Mouse (Mus musculus) gastrocnemius, adult 2 months (tissue): ENCODE data around the gene Fam129b. TPM values are rescaled to one million over a fixed set of nuclear protein-coding genes. Genes with fewer than 3 reads are reported as not detected.

ENCODE experiments used
- DNase-seq: peaks from one replicate; pipeline ENCODE4 v3.0.0; 2022
- H3K27ac ChIP-seq: fragments of 200-600 bp; 2 replicates; pipeline ENCODE4 v1.8.1; 2022; ENCODE audit warnings: mild to moderate bottlenecking
- H3K4me3 ChIP-seq: fragments of 200-600 bp; 2 replicates; pipeline ENCODE4 v1.8.1; 2022; ENCODE audit warnings: mild to moderate bottlenecking, moderate library complexity
- CTCF ChIP-seq: fragments of 200-600 bp; IDR thresholded peaks from 2 replicates; pipeline ENCODE4 v1.8.1; 2022; ENCODE audit warnings: antibody characterized with exemption, mild to moderate bottlenecking, moderate library complexity
- intact Hi-C: fragments of 180-260 bp; cut with DNase I; formaldehyde crosslinking; loops from one replicate; pipeline ENCODE4 v1.15.1; 2025
- total RNA-seq, 2 experiments: library from RNA; stranded (reverse); gene quantifications; 2 replicates each; pipeline ENCODE4 v1.2.3; 2021

Gene Fam129b
- total RNA-seq, 2 experiments from 2014 or later = 4.8 to 7.2 TPM

DNA sequence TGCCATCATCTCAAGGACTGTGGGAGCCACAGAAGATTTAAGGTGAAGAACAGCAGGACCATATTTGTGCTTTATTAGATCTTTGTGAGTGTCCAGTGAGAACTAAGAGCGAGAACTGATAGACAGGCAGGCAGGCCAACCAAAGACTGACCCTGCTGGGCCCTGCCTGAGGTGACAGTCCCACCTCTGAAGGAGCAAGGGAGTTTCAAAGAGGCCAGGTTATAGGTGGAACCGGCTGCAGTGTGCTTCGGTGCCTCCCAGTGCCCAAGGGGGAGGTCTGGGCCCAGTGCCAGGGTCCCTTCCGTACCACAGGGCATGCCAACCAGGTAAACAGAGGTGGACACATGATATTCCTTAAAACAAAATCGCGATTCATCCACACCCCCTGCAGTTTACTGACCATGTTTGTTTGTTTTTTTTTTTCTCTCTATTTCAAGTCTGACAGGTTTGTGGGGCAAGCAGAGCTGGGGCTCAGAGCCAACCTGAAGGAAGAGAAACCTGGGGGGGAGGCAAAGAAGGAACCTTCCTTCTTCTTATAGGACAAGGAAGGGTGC is 6.1 kb upstream of the Fam129b start:
- no peak overlapping the region for H3K27ac ChIP-seq
- no peak for DNase-seq
- no peak overlapping the region for H3K4me3 ChIP-seq
- intact Hi-C loops = no loop called here
- TF ChIP-seq CTCF = no peak

- Histone ChIP-seq H3K27ac (no peak overlapping the region), H3K4me3 (no peak overlapping the region)
- DNase-seq = no peak
- intact Hi-C loops = no loop called here
- TF ChIP-seq CTCF = no peak
These were observed 5.4 kb upstream of the Fam129b start for GRCm38 (mm10) chr2:32870275-32871100.

DNA sequence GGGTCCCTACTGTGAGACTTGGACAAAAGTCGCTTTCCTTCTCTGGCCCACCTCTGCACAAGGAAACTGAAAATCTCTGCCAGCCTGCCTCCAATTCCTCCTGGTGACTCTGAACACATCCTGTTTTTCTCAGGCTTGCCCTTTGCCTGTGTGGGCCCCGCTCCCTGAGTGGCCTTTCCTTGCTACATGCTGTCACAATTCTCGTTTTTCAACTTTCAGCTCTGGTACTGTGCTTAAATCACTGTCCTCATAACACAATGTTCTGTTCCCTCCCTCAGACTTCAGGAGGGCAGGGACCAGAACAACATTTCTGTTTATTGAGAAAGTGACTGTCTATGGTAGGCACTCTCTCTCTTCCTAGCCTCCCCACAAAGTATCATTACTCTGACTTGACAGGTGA is 1.8 kb upstream of the Fam129b start:
- intact Hi-C loops = no loop called here
- TF ChIP-seq CTCF = no peak
- DNase-seq = no peak
- Histone ChIP-seq H3K27ac (peak overlapping the region; percentile 35), H3K4me3 (no peak overlapping the region)

- intact Hi-C loops = no loop called here
- Histone ChIP-seq H3K27ac (peak overlapping the region; percentile 89), H3K4me3 (peak overlapping the region; percentile 91)
- TF ChIP-seq CTCF = no peak
- no peak for DNase-seq
These were observed 801 bp upstream of the Fam129b start for GRCm38 (mm10) chr2:32874951-32875674.

GRCm38 (mm10) chr2:32876490-32877302 is 782 bp downstream of the Fam129b start:
- TF ChIP-seq CTCF = no peak
- intact Hi-C loops = no loop called here
- Histone ChIP-seq H3K27ac (peak overlapping the region; percentile 89), H3K4me3 (peak overlapping the region; percentile 91)
- DNase-seq = no peak

- Histone ChIP-seq H3K4me3 (peak overlapping the region; percentile 91), H3K27ac (peak overlapping the region; percentile 89)
- TF ChIP-seq CTCF = no peak
- intact Hi-C loops = no loop called here
- DNase-seq = no peak
These were observed 1.4 kb downstream of the Fam129b start for GRCm38 (mm10) chr2:32877303-32877702.

DNA sequence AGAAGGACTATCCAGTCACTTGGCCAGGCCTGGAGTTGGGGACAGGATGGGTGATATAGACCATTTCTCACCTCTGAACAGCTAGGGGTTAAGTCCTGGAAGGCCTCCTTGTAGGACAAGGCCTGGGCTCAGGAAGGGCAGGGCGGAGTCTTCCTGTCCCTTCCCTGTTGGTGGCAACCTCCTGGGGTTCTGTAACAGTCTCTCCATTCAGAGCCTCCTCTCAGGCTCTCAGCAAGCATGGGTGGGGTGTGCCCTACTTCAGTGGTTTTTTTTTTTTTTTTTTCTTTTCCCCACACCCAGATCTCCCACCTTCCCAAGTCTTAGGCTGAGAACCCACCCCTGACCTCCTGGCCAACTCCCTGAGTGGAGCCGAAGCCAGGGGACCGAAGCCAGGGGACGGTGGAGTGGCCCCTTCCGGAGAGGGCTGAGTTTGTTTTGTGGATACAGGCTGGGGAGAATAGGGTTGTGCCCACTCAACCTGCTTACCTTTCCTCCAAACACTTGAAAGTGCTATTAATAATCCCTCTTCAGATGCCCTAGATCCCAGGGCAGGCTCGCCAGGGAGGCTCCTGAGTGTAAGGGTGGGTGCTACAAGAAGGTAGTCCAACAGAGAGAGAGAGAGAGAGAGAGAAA is 2.0 kb downstream of the Fam129b start:
- peak overlapping the region; percentile 89 for H3K27ac ChIP-seq
- intact Hi-C loops = no loop called here
- DNase-seq = no peak
- TF ChIP-seq CTCF = no peak
- peak overlapping the region; percentile 91 for H3K4me3 ChIP-seq

DNA sequence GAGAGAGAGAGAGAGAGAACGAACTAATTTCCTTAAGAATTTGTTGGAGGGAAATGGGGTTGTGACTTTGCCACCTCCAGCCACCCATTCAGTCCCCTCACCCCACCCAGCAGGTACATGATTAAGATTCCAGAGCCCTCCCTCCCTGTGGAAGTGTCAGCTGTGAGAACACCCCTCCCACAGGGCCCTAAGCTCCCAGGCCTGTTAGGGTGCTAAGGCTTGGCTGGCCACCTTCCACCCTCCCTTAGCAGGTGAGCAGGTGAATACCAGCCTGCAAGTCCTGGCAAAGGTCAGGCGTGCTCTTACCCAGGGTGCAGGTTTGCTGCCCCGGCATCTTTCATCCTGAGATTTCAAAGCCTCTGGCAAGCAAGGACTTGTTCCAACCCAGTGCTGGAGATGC is 2.5 kb downstream of the Fam129b start:
- no peak for DNase-seq
- Histone ChIP-seq H3K27ac (peak overlapping the region; percentile 89), H3K4me3 (peak overlapping the region; percentile 91)
- no peak for TF ChIP-seq CTCF
- intact Hi-C loops = no loop called here

GRCm38 (mm10) chr2:32879593-32879992 is 3.7 kb downstream of the Fam129b start:
- DNase-seq = no peak

GRCm38 (mm10) chr2:32881054-32881453 is 5.1 kb downstream of the Fam129b start:
- peak overlapping the region; percentile 89 for H3K27ac ChIP-seq
- DNase-seq = no peak
- H3K4me3 ChIP-seq = no peak overlapping the region; the same call in 1 of the 2 replicates
- TF ChIP-seq CTCF = no peak
- intact Hi-C loops = no loop called here

More at GRCm38 (mm10) chr2:32879593-32879992, 3.7 kb downstream of the Fam129b start:
- peak overlapping the region; percentile 1; the same call in 1 of the 2 replicates for H3K4me3 ChIP-seq
- no peak for TF ChIP-seq CTCF
- intact Hi-C loops = no loop called here
- peak overlapping the region; percentile 89 for H3K27ac ChIP-seq

DNA sequence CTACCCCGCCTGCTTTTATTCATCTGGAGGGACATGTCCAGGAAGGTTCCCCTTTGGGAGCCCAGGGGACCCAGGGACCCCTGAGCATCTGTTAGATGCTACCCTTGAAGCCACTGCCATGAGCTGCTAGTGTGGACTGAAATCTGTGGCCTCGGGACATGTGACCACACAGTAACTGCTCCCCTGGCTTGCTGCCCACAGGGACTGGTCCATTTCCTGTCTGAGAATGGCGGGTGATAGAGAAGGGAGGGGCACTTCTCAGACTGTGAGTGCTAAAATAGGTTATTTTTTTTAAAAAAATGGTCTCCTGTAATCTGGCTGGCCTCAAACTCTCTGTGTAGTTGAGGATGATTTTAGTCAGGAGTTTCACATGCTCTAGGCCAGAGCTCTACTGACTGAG is 5.8 kb downstream of the Fam129b start:
- intact Hi-C loops = no loop called here

More for the DNA sequence above, 5.8 kb downstream of the Fam129b start:
- peak overlapping the region; percentile 61 for H3K4me3 ChIP-seq
- DNase-seq = peak; percentile 88
- peak overlapping the region; percentile 89 for H3K27ac ChIP-seq
- no peak for TF ChIP-seq CTCF
